Mouse (Mus musculus) cerebellum, adult 11-12 months (tissue): ENCODE measurements around the gene Clgn.
"Not testable (repeated sequence)": the region's sequence is repeated elsewhere in the genome, so short reads cannot be mapped to it uniquely, and the experiment has no call there.

ENCODE experiments used
- DNase-seq: peaks from one replicate; pipeline ENCODE4 v3.0.0; 2022

The Clgn gene

DNA sequence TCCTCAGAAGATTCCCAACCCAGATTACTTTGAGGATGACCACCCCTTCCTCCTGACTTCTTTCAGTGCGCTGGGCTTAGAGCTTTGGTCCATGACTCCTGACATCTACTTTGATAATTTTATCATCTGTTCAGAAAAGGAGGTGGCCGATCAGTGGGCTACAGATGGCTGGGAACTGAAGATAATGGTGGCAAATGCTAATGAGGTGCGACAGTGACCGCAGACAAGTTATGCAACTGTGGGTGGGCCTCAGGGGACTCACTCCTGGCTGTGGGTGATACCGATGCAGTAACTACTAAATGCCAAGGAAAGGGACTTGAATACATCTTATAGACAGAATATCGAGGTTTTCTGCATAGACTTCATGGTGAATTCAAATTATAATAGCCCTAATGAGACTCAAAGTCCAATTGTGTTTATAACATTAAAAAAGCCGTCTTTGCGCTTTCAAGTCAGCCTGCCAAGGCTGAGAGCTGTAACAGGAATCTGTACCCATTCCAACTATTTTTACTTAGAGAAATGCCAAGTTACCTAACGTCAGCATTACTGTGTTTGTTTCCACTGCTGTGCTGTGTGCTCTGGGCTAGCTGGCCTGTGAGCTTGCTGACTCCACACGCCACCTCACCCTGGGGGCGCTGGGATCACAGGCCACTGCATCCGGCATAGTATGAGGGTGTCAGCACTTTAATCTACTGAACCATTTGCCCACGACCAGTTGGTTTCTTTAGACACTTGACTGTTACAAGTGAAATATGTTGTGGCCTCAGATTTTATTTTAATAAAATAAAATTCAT is 33.6 kb downstream of the Clgn start:
- DNase-seq: no peak

DNA sequence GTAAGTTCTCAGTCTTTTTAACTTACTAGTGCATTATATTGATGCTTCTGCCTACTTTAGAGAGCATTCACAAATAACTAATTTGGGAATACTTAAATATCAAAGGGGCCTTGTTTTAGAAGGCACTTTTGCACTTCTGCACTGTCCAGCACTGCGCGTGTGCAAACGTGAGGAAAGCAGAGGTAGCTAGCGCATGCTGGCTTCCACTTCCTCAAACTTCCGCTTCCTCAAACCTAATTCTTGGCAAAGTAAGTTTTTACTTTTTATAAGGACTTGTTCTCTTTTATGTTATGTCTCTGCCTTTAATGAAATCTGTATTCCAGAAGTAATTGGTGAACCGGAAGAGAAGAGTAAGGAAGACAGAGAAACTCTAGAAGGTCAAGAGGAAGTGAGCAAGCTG is 35.5 kb downstream of the Clgn start:
- no peak for DNase-seq

DNA sequence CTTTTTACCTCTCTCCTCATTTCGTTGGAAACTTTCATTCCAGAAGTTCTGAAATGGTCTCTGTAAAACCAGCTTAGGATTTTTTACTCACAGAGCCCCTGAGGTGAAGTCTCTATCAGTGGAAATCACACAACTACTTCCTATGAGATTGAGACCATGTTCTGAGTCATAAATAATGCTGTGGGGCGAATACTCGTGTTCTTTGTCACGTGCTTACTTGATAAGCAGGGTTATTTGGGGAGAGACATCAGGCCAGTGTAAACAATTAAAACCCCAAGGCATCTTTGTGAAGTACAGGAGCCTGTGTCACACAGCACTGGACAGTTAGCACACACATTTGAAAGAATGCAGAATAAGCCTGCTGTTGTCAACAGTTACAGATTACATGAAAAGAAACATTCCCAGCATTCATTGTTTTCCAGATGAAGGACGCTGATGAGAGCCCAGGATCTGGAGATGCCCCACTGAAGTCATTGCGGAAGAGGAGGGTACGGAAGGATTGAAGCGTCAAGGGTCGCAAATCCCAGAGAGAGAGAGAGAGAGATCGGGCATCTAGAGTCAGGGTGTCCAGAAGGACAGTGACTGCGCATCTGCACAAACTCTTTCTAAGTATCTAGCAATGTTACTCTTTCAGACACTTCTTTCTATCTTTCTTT is 36.6 kb downstream of the Clgn start:
- DNase-seq: no peak

DNA sequence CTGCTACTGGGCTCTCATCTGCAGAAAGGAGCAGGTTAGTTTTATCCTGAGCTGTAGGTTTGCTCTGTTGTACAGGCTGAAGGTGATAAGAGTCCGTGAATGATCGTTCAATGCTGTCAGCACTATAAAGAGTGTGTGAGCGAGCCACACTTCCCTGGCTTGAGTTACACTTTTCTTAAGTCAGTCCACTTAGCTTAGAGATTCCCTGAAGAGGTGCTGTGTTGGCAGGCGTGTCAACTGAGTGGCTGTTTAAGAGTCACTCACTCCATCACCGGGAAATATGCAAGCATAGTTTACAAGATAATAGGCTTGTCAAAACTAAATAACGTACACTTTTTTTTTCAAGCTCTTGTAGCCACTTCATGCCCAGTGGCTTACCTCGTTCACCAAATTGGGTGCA is 37.3 kb downstream of the Clgn start:
- no peak for DNase-seq

DNA sequence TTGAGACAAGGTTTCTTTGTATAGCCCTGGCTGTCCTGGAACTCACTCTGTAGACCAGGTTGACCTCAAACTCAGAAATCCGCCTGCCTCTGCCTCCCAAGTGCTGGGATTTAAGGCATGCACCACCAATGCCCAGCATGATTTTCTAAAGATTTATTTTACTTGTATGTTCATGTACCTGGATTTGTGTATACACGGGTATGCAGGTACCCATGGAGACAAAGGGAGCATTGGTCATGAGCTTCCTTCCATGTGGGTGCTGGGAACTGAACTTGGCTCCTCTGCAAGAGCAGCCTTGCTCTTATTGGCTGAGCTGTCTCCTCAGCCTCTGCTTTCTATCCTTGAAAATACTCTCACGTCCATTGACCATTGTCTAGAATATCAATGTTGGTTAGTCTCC is 39.0 kb downstream of the Clgn start:
- not testable (repeated sequence) for DNase-seq

DNA sequence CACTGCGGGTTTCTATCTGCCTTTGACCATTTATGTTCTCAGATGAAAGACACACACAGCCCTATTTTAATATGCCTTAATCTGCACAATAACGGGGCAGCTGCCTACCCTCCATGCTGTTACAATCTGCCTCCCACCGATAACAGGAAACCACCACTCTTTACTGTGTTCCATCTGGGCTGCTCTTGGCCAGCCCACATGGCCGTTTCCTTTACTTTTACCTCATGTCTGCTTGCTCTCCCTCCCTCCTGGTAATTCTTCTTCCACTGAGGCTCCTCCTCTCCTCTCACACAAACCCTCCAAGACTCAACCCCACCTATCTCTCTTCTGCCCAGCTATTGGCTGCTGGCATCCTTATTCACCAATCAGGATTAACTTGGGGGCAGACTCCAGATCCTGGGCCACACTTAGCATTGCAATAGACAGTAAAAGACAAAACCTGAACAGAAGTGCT is 39.4 kb downstream of the Clgn start:
- no peak for DNase-seq

DNA sequence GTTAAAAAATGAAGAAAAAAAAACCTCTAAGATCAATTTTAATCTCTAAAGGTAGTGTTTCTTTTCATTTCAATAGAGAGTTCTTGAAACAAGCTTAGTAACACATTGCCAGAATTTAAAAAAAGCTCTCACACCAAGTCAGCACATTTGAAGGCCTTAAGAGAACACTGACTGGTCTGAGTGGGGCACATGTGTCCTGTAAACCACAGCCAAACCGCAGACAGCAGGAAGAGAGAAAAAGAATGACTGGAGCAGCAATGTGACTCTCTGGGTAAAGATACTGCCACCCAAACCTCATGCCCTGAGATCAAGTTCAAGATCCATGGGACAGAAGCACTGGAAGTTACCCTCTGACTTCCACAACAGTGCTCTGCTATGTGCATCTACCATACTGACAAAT is 47.4 kb downstream of the Clgn start:
- DNase-seq: no peak

DNA sequence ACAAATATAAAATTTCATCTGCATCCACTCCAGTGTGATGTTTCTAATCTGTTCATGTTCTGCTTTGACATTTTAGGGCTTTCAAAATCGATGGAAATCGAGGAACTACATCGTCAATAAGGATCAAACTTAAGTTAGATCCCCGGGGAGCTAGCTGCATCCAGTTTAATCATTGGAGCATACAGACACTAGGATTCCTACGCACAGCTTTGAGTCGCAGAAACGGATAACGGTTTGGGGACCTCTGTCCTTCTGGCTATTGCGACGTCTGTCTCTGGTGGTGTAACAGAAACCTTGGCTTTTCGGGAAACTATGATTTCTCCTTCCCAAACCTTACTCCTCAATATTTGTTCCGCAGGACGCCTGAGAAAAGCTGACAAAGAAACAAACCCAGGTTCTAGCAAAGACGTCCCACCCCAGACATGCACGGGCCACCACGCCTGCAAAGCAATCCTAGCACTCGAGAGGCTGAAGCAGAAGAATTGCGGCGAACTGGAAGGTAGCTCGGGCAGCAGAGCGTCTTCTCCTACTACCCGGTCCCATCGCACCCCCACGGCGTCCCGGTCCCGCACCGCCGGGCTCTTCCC is 52.1 kb downstream of the Clgn start:
- DNase-seq: no peak

DNA sequence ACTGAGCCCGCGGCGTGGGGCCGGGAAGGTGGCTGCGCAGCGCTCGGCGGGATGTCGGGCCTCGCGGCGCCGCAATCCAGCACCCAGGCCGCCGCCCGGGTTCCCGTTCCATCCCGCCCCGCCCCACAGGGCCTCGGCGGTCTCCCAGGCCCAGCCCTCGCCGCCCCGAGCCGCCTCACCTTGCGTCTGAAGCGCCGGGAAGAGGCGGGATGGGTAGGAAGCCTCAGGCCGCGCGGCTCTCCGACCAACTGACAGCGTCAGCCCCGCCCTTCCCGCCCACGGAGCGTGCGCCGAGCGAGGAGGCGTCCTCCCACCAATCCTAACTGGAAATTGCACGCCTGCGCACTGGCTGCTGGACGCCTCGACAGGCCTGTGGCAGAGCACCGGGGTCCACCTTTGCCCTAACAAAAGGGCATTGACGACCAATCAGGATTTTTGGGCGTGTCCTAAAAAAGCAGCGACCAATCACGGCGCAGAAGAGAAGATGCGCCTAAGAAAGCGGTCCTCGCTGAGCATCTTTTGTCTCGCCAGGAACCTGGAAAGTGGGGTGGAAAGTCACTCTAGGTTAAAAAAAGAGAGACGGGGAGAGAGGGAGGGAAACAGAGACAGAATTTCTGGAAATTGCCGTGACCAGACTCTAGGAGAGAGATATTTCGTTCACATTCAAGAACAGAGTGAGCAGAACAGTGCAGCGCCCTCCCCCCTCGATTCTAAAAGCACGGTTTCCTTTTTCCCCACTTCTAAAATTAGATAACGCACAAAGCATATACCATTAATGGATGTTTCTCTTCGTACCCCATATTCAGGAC is 52.8 kb downstream of the Clgn start:
- DNase-seq: peak; percentile 99

DNA sequence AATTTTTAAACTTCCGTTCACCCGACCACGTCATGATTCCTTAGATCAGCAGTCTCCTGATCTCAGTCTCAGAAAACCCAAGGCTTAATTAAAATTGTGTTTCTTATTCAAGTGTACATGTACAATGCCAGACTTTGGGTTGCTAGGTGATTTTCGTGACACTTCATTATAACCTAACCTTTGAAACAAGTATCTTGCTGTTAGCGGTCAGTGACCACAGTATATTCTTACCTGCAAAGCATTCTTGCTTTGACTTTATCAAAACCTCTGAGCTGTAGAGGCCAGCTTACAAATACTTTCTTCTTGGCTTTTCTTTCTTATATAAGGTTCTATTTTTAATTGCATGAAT is 53.4 kb downstream of the Clgn start:
- no peak for DNase-seq

DNA sequence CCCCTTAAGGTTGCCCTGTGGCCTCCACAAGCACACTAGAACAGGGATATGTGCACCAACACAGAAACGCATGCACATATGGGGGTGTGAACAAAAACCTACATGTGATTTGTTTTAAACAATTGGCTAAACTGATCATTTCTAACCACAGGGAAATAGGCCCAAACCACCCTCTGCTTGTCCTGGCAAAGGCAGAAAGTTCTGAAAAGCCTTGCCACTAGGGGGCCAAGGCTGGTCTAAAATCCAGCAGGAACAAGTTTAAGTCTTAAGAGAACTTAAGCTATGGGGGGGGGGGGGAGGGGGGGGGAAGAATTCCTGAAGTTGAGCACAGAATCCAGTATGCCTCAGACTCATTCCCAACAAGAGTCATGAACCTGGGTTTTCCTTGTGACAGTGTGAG is 60.3 kb downstream of the Clgn start:
- DNase-seq: no peak

DNA sequence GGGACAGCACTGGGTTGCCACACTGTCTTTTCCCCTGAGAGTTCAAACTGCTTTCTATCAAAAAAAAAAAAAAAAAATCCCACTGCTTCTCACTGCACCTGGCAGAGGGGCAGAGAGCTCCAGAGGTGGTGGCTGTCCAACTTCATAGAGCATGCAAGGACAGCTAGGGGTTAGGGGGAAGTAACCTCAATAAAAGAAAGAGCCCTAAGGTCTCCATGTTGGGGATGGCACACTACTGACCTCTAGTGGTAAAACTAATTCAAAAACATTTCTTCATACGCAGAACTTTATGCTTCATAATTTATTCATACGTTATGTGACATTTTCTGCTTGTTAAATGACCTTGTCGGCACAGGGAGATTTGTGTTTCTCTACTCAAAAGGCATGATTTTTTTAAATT is 61.4 kb downstream of the Clgn start:
- no peak for DNase-seq

DNA sequence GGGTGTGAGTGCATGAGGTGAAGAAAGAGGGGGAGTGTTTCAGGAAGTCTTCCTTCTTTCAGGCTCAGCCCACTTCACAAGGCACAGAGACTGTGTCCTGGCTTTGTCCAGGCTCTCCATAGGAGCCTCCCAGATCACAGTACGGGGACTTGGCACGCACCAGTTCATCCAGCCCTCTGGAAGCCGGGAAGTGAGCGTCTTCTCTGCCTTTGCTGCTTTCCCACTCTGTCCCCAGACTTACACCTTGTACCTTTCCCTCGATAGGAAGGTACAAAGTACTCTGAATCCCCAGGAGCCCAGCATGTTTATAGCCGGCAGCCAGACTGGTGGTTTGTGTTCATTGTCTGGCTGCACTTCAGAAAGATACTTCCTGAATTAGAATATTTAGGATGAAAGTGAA is 67.5 kb downstream of the Clgn start:
- DNase-seq: no peak

DNA sequence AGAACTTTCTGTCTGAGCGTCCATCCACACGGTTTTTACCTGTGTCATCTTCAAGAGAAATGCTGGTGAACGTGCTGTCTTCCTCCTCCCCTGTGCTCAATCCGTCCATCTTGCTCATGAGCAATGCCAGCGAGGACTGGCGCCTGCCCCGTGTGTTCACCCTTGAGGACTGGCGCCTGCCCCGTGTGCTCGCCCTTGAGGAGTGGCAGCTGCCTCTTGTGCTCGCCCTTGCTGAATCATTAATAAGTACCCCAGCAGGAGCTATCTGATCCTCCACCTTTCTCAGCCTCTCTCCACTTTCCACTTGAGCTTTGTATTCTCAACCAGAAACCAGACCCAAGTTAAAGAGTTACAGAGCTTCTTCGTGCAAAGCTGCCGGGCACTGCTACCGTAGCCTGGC is 68.6 kb downstream of the Clgn start, which contains the start of gene Scoc:
Gene Scoc (minus strand): TSS at position 170 of the 400 bp plus-strand sequence.
- DNase-seq: no peak

DNA sequence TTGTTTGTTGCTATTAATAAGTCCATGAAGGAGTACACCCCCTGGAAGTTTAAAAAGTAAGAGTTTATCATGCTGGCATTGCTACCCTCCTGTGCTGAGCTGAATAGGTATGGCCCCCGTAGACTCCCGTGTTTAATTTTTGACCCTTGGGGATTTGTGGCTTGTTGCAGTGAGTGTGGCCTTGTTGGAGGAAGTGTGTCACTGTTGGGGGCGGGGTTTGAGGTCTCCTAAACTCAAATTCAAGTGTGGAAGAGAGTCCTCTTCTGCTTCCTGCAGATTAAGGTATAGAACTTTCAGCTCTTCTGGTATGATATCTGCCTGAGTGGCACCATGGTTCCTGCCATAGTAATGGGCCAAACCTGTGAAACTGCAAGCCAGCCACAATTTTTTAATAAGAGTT is 69.9 kb downstream of the Clgn start:
- no peak for DNase-seq
